Mouse (Mus musculus): ENCODE measurements at regions not wholly inside any gene's neighbourhood (a gene's known extent, or its start where the extent isn't known, plus 50 kb on each side); places are given as distances from the start of the nearest gene placed in this dataset.

GRCm38 (mm10) chr4:71230497-71230872 lies 527.3 kb downstream of the Gm11232 start:
- no peaks in the 10 kb centered on the region for H3K27me3 ChIP-seq (replicated peaks; ENCODE audit: control insufficient read depth, insufficient read depth, low read length)
- H3K4me2 ChIP-seq (ENCODE audit: low read length), result no peak overlapping the region
- DNase-seq (ENCODE audit: low spot score), result no peak
- H3K4me3 ChIP-seq (ENCODE audit: low read depth, low read length), result no peak overlapping the region
- WGBS, result 70% methylated on average over 4 of the region's 4 CpGs
- H3K9ac ChIP-seq (ENCODE audit: low read length), result no peak overlapping the region
- H3K27ac ChIP-seq (ENCODE audit: low read depth), result no peak overlapping the region
- no peaks in the 10 kb centered on the region for H3K9me3 ChIP-seq (ENCODE audit: control insufficient read depth, low read length)
- H3K36me3 ChIP-seq (ENCODE audit: control insufficient read depth, insufficient read depth, low read length), result no peaks in the 10 kb centered on the region
- H3K4me1 ChIP-seq (replicated peaks; ENCODE audit: control insufficient read depth, insufficient read depth, low read length), result no peaks in the 10 kb centered on the region
- ATAC-seq (replicated peaks; ENCODE audit: low FRiP score, low TSS enrichment, low read depth), result no peak

GRCm38 (mm10) chr4:71229796-71230496 lies 527.8 kb downstream of the Gm11232 start:
- H3K27ac ChIP-seq (ENCODE audit: low read depth), result no peak overlapping the region
- no peak overlapping the region for H3K9ac ChIP-seq (ENCODE audit: low read length)
- DNase-seq (ENCODE audit: low spot score) (no peak), ATAC-seq (replicated peaks; ENCODE audit: low FRiP score, low TSS enrichment, low read depth) (no peak)
- H3K4me2 ChIP-seq (ENCODE audit: low read length), result no peak overlapping the region
- H3K4me3 ChIP-seq (ENCODE audit: low read depth, low read length), result no peak overlapping the region
- H3K4me1 ChIP-seq (replicated peaks; ENCODE audit: control insufficient read depth, insufficient read depth, low read length), result no peaks in the 10 kb centered on the region
- H3K9me3 ChIP-seq (ENCODE audit: control insufficient read depth, low read length), result no peaks in the 10 kb centered on the region
- WGBS, result 82% methylated on average over 3 of the region's 3 CpGs
- no peaks in the 10 kb centered on the region for H3K27me3 ChIP-seq (replicated peaks; ENCODE audit: control insufficient read depth, insufficient read depth, low read length)
- no peaks in the 10 kb centered on the region for H3K36me3 ChIP-seq (ENCODE audit: control insufficient read depth, insufficient read depth, low read length)

- DNase-seq (ENCODE audit: low spot score), result no peak
- H3K4me1 ChIP-seq (replicated peaks; ENCODE audit: control insufficient read depth, insufficient read depth, low read length), result no peaks in the 10 kb centered on the region
- H3K9ac ChIP-seq (ENCODE audit: low read length), result no peak overlapping the region
- no peaks in the 10 kb centered on the region for H3K9me3 ChIP-seq (ENCODE audit: control insufficient read depth, low read length)
- H3K4me2 ChIP-seq (ENCODE audit: low read length), result no peak overlapping the region
- ATAC-seq (replicated peaks; ENCODE audit: low FRiP score, low TSS enrichment, low read depth), result peak; percentile 58; the same call in 1 of the 2 replicates
- 63% methylated on average over 4 of the region's 4 CpGs for WGBS
- H3K4me3 ChIP-seq (ENCODE audit: low read depth, low read length), result no peak overlapping the region
- no peak overlapping the region for H3K27ac ChIP-seq (ENCODE audit: low read depth)
- no peaks in the 10 kb centered on the region for H3K36me3 ChIP-seq (ENCODE audit: control insufficient read depth, insufficient read depth, low read length)
- H3K27me3 ChIP-seq (replicated peaks; ENCODE audit: control insufficient read depth, insufficient read depth, low read length), result no peaks in the 10 kb centered on the region
Measured at GRCm38 (mm10) chr4:71226653-71227052, 531.1 kb downstream of the Gm11232 start.

- no peak overlapping the region for H3K9ac ChIP-seq (ENCODE audit: low read length)
- no peak overlapping the region for H3K4me2 ChIP-seq (ENCODE audit: low read length)
- H3K36me3 ChIP-seq (ENCODE audit: control insufficient read depth, insufficient read depth, low read length), result no peaks in the 10 kb centered on the region
- H3K4me1 ChIP-seq (replicated peaks; ENCODE audit: control insufficient read depth, insufficient read depth, low read length), result no peaks in the 10 kb centered on the region
- WGBS, result 78% methylated on average over 3 of the region's 3 CpGs
- H3K27me3 ChIP-seq (replicated peaks; ENCODE audit: control insufficient read depth, insufficient read depth, low read length), result no peaks in the 10 kb centered on the region
- H3K4me3 ChIP-seq (ENCODE audit: low read depth, low read length), result no peak overlapping the region
- no peaks in the 10 kb centered on the region for H3K9me3 ChIP-seq (ENCODE audit: control insufficient read depth, low read length)
- DNase-seq (ENCODE audit: low spot score) (no peak), ATAC-seq (replicated peaks; ENCODE audit: low FRiP score, low TSS enrichment, low read depth) (no peak)
- no peak overlapping the region for H3K27ac ChIP-seq (ENCODE audit: low read depth)
Measured at GRCm38 (mm10) chr4:71218060-71218459, 539.7 kb downstream of the Gm11232 start.

- no peaks in the 10 kb centered on the region for H3K4me1 ChIP-seq (replicated peaks; ENCODE audit: control insufficient read depth, insufficient read depth, low read length)
- no peaks in the 10 kb centered on the region for H3K9me3 ChIP-seq (ENCODE audit: control insufficient read depth, low read length)
- H3K4me2 ChIP-seq (ENCODE audit: low read length), result no peak overlapping the region
- no peak overlapping the region for H3K9ac ChIP-seq (ENCODE audit: low read length)
- WGBS, result 45% methylated on average over 1 of the region's 1 CpGs
- H3K27me3 ChIP-seq (replicated peaks; ENCODE audit: control insufficient read depth, insufficient read depth, low read length), result no peaks in the 10 kb centered on the region
- DNase-seq (ENCODE audit: low spot score) (no peak), ATAC-seq (replicated peaks; ENCODE audit: low FRiP score, low TSS enrichment, low read depth) (no peak)
- H3K4me3 ChIP-seq (ENCODE audit: low read depth, low read length), result no peak overlapping the region
- no peak overlapping the region for H3K27ac ChIP-seq (ENCODE audit: low read depth)
- H3K36me3 ChIP-seq (ENCODE audit: control insufficient read depth, insufficient read depth, low read length), result no peaks in the 10 kb centered on the region
Measured at GRCm38 (mm10) chr4:71187801-71188200, 570.0 kb downstream of the Gm11232 start.

- no peaks in the 10 kb centered on the region for H3K4me1 ChIP-seq (replicated peaks; ENCODE audit: control insufficient read depth, insufficient read depth, low read length)
- no peaks in the 10 kb centered on the region for H3K36me3 ChIP-seq (ENCODE audit: control insufficient read depth, insufficient read depth, low read length)
- no peak overlapping the region for H3K9ac ChIP-seq (ENCODE audit: low read length)
- no peak overlapping the region for H3K4me3 ChIP-seq (ENCODE audit: low read depth, low read length)
- no peaks in the 10 kb centered on the region for H3K9me3 ChIP-seq (ENCODE audit: control insufficient read depth, low read length)
- no peak overlapping the region for H3K27ac ChIP-seq (ENCODE audit: low read depth)
- WGBS, result 74% methylated on average over 2 of the region's 2 CpGs
- no peak overlapping the region for H3K4me2 ChIP-seq (ENCODE audit: low read length)
- no peak for DNase-seq (ENCODE audit: low spot score)
- H3K27me3 ChIP-seq (replicated peaks; ENCODE audit: control insufficient read depth, insufficient read depth, low read length), result no peaks in the 10 kb centered on the region
- no peak for ATAC-seq (replicated peaks; ENCODE audit: low FRiP score, low TSS enrichment, low read depth)
Measured at GRCm38 (mm10) chr4:71177661-71178060, 580.1 kb downstream of the Gm11232 start.

- no peaks in the 10 kb centered on the region for H3K9me3 ChIP-seq (ENCODE audit: control insufficient read depth, low read length)
- no peaks in the 10 kb centered on the region for H3K27me3 ChIP-seq (replicated peaks; ENCODE audit: control insufficient read depth, insufficient read depth, low read length)
- no peak overlapping the region for H3K4me3 ChIP-seq (ENCODE audit: low read depth, low read length)
- H3K36me3 ChIP-seq (ENCODE audit: control insufficient read depth, insufficient read depth, low read length), result no peaks in the 10 kb centered on the region
- no peak overlapping the region for H3K27ac ChIP-seq (ENCODE audit: low read depth)
- H3K9ac ChIP-seq (ENCODE audit: low read length), result no peak overlapping the region
- H3K4me2 ChIP-seq (ENCODE audit: low read length), result no peak overlapping the region
- DNase-seq (ENCODE audit: low spot score), result no peak
- no peaks in the 10 kb centered on the region for H3K4me1 ChIP-seq (replicated peaks; ENCODE audit: control insufficient read depth, insufficient read depth, low read length)
- ATAC-seq (replicated peaks; ENCODE audit: low FRiP score, low TSS enrichment, low read depth), result no peak
Measured at GRCm38 (mm10) chr4:71165802-71166201, 592.0 kb downstream of the Gm11232 start.

GRCm38 (mm10) chr4:71131670-71132317 lies 597.0 kb upstream of the Megf9 start:
- ATAC-seq (replicated peaks; ENCODE audit: low FRiP score, low TSS enrichment, low read depth) (no peak), DNase-seq (ENCODE audit: low spot score) (no peak)
- H3K4me3 ChIP-seq (ENCODE audit: low read depth, low read length), result no peak overlapping the region
- H3K36me3 ChIP-seq (ENCODE audit: control insufficient read depth, insufficient read depth, low read length), result no peaks in the 10 kb centered on the region
- 55% methylated on average over 1 of the region's 1 CpGs for WGBS
- H3K9ac ChIP-seq (ENCODE audit: low read length), result no peak overlapping the region
- H3K4me2 ChIP-seq (ENCODE audit: low read length), result no peak overlapping the region
- no peak overlapping the region for H3K27ac ChIP-seq (ENCODE audit: low read depth)
- no peaks in the 10 kb centered on the region for H3K27me3 ChIP-seq (replicated peaks; ENCODE audit: control insufficient read depth, insufficient read depth, low read length)
- no peaks in the 10 kb centered on the region for H3K4me1 ChIP-seq (replicated peaks; ENCODE audit: control insufficient read depth, insufficient read depth, low read length)
- H3K9me3 ChIP-seq (ENCODE audit: control insufficient read depth, low read length), result no peaks in the 10 kb centered on the region

All from intestine, embryonic 14.5 days (tissue).